Mouse (Mus musculus) liver, adult 2 months (tissue): Measurements from ENCODE around the gene Pask.

Source experiments
- CTCF ChIP-seq: fragments of 200-500 bp; IDR thresholded peaks from 2 replicates; pipeline ENCODE4 v1.5.1; 2011; ENCODE audit warnings: low read depth, low read length, control low read depth
- POLR2A ChIP-seq: fragments of 200-500 bp; IDR thresholded peaks from 2 replicates; pipeline ENCODE4 v1.6.1; 2011; ENCODE audit warnings: low read length, control low read depth; ENCODE audit not compliant: insufficient read depth; ENCODE audit errors: extremely low read depth

GRCm38 (mm10) chr1:93300578-93300977 lies 42.7 kb downstream of the Pask start:
- TF ChIP-seq POLR2A (no peak), CTCF (no peak)
